Mouse (Mus musculus): Measurements from ENCODE around the gene Dnah7a. TPM values are rescaled to one million over a fixed set of nuclear protein-coding genes. Genes with fewer than 3 reads are reported as not detected.
"Not testable (repeated sequence)": the region's sequence is repeated elsewhere in the genome, so short reads cannot be mapped to it uniquely, and the experiment has no call there.

Dnah7a gene
- total RNA-seq (2021), result under 1 TPM; 0.23 to 0.59 TPM
- polyA plus RNA-seq (2012; rRNA removed), result not detected in 2 replicates
- long read RNA-seq, result 0 reads

DNA sequence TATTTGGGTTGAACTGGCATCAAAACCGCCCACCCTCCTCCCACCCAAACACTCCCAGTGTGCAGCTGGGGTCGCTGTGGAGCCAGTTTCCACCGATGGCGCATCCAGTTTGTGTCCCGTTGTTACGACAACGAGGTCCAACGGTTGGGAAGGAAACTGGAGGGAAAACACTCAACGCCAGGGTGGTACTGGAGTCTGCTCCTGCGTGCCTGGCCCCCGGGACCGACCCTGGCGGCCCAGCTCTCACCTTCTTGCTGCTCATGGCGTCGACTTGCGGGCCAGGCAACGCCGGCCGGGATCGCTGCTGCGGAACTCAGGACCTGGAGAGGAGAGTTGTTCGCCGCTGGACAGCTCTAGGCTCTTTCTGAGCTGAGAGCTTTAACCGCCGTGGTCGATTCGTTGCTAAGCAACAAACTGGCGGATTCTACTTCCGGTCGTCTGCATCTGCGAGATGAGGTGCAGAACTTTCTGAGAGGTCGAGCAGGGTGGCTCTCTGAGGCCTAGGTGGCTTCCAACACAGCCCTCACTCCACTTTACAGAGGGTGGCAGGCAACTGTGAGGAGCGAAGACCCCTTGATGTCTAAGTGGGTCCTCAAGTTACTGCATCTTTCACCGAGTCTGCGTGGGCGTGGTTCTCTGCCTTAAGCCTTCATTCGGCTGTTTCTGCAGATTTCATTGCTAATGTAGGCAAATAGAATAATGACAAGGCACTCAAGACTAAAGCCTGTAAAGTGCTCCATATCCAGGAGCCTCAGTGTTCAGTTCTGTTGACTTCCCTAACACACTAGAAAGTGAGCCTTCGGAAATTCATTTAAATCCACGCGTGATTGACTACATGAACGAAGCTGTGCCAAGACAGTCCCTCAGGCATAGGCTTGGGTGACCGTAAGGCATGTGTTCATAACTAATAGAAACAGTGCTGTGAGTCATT, at the start of gene Dnah7a:
TSS of gene Dnah7a (minus strand) at position 354 of the 931 bp plus-strand sequence.
- DNase-seq, result peak; percentile 28

DNA sequence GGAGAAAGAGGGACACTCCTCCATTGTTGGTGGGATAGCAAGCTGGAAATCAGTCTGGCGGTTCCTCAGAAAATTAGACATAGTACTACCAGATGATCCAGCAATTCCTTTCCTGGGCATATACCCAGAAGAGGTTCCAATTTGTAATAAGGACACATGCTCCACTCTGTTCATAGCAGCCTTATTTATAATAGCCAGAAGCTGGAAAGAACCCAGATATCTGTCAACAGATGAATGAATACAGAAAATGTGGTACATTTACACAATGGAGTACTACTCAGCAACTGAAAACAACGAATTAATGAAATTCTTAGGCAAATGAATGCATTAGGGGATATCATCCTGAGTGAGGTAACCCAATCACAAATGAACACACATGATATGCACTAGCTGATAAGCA, 46.9 kb upstream of the Dnah7a start:
- not testable (repeated sequence) for DNase-seq

DNA sequence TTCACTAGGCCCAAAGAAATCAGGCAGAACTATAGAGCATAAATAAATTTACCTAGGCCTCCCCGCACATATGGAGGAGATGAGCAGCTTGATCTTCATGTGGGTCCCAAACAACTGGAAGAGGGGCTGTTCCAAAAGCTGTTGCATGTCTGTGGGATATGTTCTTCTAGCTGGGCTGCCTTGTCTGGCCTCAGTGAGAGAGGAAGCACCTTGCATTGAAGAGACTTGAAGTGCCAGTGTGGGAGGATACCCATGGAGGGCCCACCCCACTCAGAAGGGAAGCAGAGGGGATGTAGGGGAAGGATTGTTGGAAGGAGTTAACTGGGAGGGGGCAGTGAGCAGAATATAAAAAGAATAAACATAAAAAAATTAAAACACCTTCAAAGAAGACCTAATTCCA, 44.6 kb upstream of the Dnah7a start:
- no peak for DNase-seq

DNA sequence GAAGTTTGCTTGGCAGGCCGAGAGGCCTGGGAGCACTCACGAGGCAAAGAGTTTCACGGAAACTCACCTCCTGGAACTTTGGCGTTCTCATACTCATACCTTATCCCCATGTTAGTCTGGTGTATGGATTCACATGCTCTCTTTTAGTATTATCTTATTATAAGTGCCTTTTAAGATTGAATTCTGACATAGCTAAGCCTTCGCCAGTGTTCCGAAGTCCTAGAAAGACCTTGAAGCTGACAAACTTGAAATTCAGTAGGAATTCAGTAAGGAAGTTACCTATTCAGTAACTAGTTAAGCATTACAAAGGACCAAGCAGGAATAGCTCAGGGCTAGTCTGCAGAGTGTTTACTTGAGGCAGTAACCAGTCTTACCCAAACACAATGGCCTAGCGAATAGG, 44.1 kb upstream of the Dnah7a start:
- DNase-seq, result not testable (repeated sequence)

DNA sequence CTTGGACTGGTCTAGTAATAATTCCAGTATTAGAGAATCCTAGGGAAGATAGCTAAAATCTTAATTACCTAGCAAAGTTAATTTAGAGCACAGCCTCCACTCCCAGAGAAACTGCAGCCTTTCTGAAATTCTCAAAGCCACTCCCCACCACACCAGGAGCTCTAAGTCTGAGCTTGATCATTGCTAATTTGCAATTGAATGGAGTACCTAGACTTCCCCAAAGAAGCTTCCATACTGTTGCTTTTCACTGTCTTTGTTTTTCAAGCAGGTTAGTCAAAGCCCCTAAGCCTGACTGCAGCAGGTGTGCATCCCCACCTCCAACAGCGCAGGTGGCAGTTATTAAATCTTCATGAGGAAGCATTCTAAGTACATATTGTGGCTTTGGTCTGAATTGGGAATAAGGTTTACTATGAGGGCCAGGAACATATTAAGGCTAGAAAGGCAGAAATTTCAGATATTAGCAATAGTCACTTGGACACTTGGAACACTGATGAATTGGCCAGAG, 43.3 kb upstream of the Dnah7a start:
- DNase-seq, result not testable (repeated sequence)

DNA sequence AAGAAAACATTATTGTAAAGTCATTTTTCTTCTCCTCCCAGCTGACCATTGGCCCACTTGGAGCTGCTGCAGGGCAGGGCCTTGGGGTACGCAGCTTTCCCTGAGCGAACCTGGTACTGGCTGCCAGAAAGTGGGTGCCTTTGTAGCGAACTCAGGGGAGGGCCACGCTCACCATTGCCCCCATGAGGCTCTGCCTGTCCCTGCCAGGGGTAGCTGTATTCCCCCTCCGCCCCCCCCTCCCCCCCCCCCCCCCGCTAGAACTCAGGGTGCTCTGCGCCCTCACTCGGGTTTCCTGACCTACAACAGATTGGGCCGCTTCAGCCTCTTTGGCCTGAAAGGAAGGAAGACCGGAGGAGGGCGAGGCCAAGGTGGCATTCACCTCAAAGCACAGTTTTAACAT, 42.0 kb upstream of the Dnah7a start:
- no peak for DNase-seq

DNA sequence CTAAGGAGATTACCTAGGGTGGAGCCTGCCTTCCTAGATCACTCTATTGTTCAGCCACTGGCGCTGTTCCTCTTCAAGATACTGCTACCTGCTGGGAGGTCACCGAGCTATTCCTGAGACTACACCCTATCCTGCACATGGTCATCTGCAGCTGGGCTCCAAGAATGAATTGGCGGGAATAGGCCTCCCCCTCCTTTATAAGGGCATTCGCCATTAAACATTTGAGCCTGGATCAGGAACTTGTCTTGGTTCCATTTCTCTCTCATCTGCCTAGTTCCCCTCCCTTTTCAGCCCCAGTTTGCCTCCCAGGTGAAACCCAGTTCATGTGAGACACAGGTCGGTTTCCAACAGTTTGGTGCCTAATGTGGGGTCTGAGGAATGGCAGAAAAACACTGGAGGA, 39.4 kb upstream of the Dnah7a start:
- DNase-seq, result no peak

DNA sequence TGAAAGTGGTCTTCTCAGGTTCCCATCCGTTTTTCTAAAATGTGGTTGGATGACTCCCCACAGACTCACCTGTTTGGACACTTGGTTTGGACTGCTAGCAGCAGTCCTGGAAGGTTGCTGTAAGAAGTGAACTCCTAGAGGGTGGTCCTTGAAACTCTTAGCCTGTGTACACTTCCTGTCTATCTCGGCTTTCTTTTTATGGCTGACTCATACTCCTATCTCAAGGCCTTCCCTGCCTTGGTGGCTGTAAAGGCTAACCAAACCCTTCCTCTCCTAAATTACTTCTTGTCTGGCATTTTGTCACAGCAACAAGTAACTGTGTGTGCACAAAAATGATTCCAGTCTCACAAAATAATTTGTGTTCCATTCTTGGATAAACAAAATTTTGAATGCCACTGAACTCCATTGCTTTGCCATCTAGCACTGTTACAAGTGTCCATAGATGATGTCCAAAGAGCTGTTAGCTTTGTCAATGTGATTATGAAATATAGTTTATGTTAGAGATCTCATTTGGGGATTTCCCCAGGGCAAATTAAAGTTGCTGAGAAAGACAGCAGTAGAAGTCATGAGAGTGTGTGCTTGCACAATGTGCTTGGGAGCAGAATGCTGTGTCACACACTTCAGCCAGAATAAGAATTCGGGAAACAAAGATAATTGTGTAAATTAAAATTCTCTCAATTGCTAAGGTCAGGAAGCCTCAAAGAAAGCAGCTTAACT, 35.3 kb upstream of the Dnah7a start:
- DNase-seq, result no peak

DNA sequence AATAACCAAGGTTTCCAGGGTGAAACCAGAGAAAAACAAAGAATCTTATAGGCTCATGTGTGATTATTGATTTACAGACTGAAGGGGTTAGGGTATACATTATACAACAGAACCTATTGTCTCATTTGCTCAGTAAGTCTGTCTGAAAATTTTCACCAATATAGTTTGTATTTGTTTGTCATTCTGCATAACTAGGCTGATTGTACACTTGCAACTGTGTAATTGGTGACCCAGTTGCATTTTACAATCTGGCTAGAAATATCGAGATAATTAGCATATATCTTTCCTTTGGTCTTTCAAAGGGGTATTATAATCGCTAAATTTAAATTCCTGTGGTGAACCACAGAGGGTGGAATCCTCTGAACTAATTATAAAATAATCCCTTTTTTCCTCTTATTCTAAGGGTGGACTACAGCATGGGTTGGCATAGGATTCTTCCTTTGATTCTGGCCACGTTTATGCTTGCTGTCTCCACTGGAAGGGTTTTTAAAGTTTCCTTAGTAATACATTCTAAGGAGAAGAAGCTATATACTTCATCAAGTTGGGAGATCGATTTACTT, 34.3 kb upstream of the Dnah7a start:
- no peak for DNase-seq

DNA sequence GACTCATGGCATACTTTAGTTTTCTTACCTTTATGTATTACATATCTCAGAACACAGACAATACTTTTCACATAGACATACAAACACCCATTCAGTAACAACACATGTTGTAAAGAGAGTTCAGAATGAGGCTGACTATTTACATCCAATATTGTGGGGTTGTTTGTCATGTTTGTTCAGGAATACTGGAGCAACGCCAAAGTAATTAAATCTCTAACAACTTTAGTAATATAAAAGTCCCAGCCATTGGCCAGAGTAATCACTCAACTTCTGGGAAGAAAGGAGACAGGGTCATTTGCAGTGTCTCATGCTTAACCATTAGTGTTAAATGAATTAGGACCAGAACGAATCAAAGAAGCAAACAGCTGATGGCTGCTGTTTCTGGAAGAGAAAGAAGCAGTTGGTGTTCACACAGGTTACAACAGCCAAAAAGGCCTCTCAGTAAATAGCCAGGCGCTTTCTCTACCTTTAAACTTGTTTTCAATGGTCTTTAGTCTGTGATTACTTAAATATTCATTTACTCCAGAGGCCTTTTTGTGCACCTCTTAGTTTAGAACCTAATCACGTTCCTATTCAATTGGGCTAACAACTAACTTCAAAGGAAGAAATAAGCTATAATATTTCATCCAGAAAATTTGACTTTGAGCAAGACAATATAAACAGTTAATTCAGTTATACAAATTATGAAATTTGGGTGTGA, 33.6 kb upstream of the Dnah7a start:
- DNase-seq, result not testable (repeated sequence)

DNA sequence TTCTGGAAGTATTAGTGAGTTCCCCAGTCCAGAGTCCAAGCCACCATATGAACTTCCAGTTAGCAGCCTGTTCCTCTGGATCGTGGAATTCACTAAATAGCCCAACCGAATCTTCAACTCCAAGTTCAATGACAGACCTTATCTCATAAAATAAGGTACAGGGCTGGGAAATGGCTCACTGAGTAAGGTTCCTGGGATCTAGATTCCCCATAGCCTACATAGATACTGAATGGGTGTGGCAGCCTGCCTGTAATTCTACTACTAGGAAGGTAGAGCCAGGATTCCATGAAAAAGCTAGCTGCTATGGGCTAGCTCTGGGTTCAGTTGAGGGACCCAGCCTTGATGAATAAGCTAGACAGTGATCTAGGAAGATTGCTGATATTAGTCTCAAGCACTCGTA, 30.0 kb upstream of the Dnah7a start:
- DNase-seq, result no peak

DNA sequence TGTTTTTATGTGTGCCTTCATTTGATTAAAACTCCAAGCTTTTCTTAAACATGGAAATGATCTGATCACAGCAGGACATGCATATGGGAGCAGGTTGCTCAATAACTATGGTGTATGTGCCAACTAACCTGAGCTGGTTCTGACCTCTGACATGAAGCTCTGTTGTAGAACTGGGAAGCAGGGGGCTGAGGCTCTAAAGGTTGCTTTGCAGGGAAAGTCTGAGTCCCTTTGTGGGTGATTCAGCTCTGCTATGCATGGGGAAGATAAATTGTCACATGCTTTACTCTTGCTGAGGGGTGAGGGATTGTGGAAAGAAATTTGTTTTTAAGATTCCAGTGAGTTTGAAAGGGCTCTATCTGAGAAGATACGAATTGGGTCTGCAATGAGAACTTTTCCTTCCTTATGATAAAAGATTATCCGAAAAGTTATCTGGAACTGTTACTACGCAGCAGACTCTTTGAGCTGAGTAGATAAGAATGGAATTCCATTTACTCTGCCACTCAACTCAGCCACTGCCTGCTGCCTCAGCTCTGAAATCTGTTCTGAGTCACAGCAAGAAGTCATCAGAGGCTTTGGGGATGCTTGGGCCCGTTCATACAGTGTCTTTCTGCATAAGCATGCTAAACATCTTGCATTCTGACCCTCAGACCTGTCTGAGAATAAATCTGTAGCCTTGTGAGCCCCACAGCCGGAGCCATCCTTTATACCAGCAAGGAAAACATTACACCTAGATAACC, 22.1 kb upstream of the Dnah7a start:
- DNase-seq, result no peak

DNA sequence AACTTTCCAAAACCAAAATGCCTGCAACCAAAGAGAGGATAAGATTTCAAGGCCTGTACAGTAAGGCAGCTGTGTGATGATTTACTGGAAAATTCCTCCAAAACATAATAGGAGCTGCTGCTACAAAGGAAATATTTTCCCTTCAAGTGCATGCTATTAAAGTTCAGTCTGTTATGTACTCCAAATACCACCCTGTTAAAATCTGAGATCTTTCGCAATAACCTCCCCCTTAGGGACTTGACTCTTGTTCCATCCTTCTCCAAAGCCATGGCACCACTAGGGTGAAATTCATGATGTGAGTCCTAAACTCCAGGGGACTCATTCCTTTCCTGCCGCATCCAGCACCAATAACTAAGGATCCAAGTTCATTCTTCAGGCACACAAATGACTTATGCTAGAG, 20.3 kb upstream of the Dnah7a start:
- no peak for DNase-seq

DNA sequence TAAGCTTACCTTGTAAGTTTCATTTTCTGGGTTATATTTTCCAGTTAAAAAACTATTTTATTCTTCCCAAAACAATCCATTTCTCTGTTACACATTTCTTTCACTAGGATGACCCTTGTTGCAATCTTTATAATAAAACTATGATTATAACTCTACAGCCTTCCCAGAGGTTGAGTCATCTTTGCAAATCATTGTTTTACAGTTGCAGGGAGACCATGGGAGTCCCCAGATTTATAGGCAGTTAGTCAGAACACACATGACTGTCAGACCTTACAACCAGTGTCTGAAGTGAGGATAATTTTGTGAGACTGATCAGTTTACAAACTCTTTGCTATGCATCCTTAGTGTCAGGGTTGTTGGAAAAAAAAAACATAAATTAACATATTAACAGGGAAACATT, 14.8 kb upstream of the Dnah7a start:
- no peak for DNase-seq

DNA sequence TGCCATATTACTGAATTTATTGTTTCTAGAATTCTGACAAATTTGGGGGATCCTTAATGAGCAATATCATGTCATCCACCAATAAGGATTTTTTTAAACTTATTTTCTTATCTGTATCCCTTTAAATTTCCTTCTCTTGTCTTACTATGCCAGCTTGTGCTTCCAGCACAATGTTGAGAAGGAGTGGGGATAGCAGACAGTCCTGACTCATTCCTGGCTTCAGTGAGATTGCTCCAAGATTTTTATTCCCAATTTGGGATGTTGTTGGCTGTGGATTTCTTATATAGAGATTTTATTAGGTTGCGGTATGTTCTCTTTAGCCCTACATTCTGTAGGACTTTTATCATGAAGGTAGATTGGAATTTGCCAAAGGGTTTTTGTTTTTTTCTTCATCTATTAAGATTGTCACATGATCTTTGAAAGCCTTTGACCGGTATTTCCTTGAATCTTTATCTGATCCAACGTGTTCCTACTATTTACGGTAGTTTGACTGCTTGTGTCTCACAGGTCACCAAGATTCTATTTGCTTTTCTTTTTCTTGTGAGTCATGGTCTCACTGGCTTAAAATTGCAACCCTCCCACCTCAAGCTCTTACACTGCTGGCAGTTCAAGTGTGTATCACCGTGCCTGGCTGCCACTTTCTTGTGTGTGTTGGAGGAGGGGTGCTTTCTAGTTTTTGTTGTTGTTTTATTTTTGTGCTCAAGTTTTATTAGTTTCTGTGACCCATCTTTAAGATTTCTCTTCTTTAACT, 14.2 kb upstream of the Dnah7a start:
- DNase-seq, result no peak

DNA sequence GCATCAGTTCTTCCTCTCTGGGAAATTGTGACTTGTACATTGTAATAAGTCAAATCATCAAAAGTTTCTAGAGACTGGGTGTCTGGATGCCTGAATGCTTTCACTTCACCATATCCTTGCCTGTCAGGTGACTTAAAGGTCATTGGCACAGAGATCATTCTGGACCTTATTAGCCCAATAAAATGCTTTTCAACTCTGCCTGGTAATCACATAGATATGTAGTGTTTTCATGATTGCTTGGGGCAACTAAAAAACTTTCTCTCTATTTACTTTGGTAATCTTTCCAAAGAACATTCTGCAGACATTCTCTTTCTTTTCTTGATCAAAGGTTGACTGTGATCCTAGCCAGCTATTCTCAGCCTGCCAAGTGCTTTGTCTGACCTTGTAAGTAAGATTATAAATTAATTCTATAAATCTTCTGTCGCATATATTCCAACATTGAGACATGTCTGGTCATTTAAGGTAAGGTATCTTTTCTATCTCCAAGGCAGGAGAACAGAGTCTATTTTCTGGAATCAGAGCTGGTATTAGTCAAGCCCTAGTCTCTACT, 9.5 kb upstream of the Dnah7a start:
- DNase-seq, result no peak

DNA sequence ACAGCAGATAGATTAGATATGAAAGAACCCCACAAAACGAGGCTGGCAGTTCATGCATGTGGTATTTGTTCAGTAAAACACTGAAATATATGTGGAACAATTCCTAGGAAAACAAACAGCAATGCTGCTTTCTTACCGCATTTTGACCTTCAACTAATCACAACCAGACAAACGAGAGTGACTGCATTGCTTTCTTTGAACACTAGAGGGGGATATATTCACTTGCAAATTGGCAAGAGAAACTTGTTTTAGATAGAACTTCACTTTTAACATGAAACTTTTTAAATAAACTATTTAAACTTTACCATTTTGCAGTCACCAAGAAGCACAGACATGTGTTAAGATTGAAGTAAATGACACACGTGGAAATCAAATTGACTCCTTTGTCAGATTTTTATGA, 8.9 kb upstream of the Dnah7a start:
- DNase-seq, result no peak

DNA sequence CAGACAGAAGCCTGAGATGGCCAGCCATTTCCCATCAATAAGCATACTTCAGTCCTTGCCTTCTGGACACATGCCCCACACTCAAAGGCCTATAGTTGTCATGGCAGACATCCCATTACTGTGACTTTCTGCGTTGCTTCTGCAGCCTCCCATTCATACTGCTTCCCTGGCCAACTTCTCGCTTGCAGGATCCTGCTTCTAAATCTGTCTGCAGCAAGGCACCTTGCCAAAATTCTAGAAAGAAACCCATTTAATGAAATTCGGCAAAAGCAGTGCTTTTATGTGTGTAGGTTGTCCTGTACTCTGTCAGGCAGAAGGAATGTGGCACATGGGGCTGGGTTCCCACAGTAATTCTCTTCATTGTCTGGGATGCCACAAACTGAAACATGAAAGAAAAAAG, 6.8 kb upstream of the Dnah7a start:
- not testable (repeated sequence) for DNase-seq

DNA sequence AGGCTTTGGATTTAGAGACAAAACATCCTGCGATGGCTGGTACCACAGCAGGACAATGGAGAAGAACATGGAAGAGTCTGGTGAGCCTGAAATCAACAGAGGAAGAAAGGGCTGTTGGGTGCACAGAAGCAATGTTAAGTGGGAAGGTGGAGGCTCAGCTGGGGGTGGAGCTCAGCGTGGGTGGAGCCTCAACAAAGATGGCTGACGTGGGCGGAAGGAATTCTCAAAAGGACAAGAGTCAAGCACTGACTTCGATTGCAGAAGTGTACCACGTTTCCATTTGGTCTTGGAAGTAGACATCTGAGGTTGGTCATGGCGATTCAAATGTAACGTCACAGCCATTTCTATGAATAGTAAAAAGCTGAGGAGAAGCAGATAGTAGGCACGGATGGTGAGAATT, 4.5 kb upstream of the Dnah7a start:
- DNase-seq, result no peak

DNA sequence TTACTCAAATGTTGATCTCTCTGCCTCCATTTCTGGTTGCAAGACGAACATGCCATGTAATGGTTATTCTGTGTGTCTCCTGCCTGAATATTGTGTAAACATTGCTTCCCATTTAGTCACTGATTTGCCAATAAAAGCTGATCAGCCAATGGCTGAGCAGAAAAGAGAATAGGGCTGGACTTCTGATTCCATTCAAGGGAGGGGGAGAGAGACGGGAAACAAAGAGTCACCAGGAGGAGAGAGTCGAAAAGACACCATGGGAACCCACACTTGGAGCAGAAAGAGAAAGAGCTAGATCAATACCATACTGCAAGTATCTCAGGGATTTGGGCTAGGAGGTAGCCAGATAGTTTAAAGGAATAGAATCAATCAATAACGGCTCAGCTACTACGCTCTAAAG, 3.0 kb upstream of the Dnah7a start:
- not testable (repeated sequence) for DNase-seq

Data from adrenal gland, adult 2 months (tissue).